Mouse (Mus musculus): ENCODE results near the gene Klhl9.
A peak's percentile ranks its signal among the peaks of the same experiment; 100 is the strongest.

The Klhl9 gene

DNA sequence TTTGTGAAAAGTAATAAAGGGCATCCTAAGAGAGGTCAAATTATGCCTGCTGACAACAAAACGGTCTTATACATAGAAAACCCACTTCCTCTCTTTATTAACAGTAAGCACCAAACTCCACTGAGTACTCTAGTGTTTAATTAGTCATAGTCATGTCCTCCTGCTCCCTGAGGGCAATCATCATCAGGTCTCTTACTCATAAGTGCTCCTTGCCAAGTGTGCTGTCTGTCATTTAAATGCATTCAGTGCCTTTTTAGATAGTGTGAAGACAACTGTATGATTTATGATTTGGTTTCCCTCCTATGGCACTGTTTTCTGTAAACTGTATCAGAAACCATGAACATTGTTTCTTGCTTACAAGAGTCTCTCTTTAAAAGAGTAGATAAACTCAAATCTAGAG, 8.0 kb downstream of the Klhl9 start:
- DNase-seq = no peak

DNA sequence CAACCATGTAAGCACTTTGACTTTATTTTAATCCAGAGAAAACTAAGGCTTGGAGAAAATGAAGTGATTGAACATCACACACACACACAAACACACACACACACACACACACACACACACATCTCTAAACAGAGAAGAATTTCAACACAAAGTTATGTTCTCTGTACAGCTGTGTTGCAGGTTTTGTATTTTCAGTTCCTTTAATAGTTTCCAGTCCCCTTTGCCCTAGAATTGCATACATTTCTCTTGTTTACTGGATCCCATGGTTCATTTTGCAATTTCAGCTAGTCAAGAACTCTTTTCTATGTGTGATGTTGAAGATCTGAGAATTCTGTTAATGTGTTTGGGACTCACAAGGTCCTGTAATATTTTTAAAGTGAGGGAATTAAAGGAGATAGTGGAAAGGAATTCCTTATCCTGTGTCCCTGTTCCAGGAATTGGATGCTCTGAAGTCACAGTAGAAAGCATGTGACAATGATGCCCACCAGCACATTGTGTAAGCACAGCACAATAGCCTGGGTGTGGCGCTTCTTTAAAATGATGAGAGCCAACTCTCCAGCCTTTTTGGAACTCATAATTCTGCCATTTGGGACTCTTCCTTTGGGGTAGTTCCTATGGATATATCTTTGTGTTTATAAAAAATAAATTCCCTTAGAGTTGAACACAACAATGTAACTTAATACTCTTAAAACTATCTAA, 15.0 kb downstream of the Klhl9 start:
- no peak for DNase-seq

- no peak for DNase-seq
Measured at GRCm38 (mm10) chr4:88705924-88706323, 16.3 kb downstream of the Klhl9 start.

DNA sequence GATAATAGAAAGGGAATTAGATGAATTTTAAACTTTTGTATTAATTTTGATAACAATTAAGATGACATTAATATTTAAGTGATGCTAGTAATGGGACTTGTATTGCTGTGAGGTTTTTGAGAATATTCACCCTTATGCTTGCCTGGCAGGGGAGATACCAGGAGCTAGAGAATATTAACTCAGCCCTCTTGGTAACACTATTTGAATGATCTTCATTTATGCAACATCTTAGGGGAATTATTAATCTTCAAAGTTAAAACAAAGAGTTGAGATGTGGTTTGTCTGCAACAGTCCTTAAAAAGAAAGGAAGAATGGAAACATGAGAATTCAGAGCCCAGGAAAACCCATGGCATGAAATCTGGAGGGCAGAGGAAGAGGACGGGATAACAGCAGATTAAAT, 23.0 kb downstream of the Klhl9 start:
- no peak for DNase-seq

GRCm38 (mm10) chr4:88698781-88699180, 23.5 kb downstream of the Klhl9 start:
- no peak for DNase-seq

DNA sequence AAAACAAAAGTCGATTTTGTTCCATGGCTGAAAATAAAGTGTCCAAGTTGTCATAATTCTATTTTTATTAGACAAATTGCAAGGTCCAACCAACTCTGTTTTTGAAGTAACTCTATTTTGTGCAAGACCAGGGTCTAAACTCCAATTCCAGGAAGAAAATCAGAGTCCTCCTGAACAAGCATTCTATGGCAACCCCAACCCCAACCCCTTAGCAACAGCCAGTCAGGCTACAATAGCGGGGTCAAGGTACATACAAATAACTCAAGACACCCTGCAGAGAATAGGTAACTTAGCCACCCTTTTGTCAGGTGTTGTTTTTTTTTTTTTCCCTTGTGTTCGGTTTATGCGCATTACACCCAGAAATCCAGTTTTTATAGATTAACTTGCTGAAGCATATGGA, 24.5 kb downstream of the Klhl9 start:
- no peak for DNase-seq

DNA sequence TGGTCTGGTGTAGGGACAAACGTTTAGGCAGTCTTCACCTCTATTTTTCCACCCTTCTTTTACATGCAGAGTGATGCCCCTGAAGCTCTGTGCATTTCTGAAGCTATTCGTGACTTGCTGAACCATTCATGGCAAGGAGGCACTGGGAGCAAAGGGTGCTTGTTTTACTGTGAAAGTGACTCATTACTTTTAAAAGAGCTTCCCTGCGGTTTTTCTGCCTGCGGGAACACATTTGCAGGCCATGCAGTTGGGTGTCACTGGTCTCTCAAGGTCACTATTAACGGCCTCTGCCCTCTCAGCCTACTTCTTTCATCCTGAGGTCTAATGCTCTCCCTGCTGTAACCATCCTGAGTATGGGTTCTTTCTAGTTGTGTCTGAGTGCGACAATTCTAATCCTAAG, 25.2 kb downstream of the Klhl9 start:
- no peak for DNase-seq

DNA sequence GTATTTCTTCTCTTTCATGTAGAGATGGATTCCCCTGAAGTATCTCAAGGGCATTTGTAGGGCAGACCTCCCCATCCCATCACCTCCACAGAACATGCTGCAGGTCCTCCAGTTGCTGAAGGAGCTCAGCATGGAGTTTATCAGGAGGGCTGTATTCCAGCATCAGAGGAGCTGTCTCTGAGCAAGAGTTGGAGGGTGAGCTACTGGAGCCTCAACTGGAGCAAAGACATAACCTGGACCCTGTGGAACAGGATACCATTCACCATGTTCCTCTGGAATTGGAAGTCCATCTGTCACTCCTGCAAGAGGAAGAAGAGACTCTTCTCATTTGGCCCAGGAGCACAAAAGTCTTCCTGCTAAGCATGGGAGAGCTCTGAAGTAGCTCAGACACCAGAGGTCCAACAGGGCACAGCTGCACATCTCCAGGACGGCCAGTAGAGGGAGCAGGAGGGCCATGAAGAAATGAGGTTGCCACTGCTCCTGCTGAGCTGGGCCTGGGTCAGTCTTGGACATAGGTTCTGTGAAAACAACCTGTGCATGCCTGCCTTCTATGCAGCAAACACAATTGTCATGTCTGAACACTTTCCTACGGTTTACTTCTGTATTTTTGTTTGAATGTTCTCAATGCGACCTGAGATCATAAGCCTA, 25.9 kb downstream of the Klhl9 start:
- peak; percentile 79 for DNase-seq

- no peak for DNase-seq
Measured at GRCm38 (mm10) chr4:88693392-88693791, 28.9 kb downstream of the Klhl9 start.

DNA sequence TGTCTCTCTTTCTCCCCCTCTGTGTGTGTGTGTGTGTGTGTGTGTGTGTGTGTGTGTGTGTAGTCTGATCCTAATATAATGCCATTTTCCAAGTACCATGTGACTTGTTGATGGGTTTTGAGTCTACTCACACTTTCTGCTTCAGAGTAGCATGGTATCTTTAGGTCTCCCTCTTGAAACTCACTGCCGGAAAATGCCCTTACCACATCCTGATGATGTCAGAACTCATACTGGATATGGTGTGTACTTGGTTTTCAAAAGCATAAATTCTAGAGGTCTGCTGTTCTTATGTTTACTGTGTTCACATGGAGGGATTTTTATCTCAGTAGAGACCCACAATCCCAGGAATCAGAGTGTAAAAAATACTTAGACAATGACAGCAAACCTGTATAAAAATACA, 29.7 kb downstream of the Klhl9 start:
- DNase-seq = peak; percentile 8

DNA sequence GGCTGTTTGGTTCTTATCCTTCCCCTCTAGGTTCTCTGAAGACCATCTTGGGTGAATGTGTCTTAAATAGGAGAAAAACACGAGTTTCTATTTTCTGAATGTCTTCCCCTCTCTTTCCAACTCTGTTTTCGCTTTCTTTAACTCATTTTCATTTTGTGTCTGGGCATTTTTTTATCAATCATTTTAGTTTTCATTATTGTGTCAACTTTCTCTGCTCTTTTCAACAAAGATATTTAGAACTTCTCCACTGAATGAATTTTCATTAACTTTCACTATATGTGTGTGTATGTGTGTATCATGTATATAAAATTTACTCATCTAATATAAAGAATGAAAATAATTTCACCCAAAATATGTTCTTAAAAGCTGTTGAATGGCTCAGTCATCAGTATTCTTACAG, 31.0 kb downstream of the Klhl9 start, which contains the start of gene Ifnab:
TSS of gene Ifnab (minus strand) at position 101 of the 400 bp plus-strand sequence.
- no peak for DNase-seq

DNA sequence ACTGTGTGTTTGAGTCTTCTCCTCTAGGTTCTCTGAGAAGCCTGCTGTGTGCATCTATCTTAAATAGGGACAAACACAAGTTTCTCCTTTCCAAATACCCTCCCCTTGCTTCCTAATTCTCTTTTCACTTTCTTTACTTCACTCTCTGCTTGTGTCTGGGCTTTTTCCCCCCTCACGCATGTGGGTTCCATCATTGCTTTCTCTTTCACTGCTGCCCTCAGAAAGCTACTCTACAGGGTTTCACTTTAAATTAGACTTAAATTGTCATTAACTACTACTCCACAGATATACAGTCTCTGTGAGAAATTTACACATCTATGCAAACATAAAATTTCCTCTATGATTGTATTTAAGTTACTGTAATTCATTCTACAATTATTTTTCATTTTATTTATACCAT, 38.5 kb downstream of the Klhl9 start, which contains the start of gene Ifna2:
TSS of gene Ifna2 (minus strand) at position 101 of the 400 bp plus-strand sequence.
- DNase-seq = no peak

DNA sequence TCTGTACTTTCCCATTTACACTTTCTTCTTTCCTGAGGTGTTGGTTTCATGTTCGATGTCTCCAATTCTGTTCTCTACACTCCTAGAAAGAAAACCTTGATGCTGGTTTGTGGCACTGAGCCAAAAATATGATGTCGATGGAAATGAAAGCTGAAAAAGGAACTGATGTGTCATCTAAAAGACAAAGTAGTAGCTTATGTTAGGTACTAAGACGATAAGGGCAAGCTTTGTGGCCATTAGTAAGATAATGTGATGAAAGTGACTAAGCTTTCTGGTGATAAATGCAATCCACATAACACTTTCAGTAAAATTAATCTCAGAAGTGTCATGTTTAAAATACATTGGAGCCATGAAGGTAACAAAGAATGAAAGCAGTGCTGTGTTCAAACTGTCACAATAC, 40.9 kb downstream of the Klhl9 start:
- DNase-seq = no peak

DNA sequence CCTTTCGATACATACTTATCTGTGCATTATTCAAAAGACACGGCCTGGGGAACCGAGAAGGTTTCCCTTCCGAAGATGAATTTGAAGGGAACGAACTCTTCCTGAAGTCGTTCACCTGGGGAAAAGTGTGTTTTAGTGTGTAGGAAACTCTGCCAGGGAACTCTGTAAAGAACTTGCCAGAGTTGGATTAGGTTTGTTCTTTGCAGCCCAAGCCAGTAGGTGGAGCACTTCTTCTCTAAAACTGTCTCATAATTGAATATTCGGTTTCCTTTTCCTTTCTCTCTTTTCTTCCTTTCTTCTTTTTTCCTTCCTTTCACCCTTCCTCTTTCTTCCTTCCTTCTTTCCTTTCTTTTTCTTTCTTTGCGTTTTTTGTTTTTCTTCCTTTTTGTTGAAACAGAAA, 41.9 kb downstream of the Klhl9 start:
- DNase-seq = peak; percentile 38

DNA sequence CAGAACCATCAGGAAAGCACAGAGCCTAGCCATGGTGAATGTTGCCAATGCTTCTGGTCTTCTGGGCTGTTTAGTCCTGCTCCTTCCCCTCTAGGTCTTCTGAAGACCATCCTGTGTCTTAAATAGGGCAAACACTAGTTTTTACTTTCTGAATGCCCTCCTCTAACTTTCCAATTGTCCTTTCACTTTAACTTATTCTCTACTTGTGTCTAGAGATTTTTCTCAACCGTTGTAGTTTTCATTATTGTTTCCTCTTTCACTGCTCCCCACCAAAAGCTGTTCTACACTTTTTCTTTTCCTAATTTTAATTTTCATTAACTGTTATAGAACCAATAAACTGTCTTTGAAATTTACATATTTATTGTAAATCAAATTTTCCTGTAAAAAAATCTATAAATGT, 45.4 kb downstream of the Klhl9 start, which contains the start of gene Ifna16:
TSS of gene Ifna16 (minus strand) at position 101 of the 400 bp plus-strand sequence.
- DNase-seq = no peak
